Mouse (Mus musculus): Measurements from ENCODE around the gene Mup20. TPM values are rescaled to one million over a fixed set of nuclear protein-coding genes. Genes with fewer than 3 reads are reported as not detected.
"Not testable (repeated sequence)": the region's sequence is repeated elsewhere in the genome, so short reads cannot be mapped to it uniquely, and the experiment has no call there.

Mup20 gene
- polyA plus RNA-seq, 2 experiments = not detected

DNA sequence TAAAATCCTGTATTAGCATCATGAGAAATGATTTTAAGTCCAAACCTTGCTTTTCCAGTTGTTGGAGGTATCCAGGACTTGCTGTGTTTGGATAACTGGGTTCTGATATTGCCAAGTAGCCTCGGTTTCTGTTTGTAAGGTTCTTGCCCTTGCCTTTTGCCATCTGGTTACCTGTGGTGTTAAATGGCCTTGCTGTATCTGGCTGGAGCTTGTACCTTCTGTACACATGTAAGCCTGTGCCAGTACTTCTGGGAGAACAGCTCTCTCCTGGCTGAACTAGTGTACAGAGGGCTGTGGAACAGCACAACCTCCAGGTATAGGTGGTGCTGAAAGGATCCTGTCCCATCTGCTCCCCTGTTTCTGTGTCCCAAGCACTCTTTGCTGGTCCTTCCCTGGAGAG lies 27.7 kb downstream of the Mup20 start:
- ATAC-seq (ENCODE audit: low FRiP score, low read depth) (no peak), DNase-seq (ENCODE audit: low spot score) (no peak)
- Histone ChIP-seq H3K4me3 (replicated peaks; ENCODE audit: low read length) (no peak overlapping the region), H3K27ac (replicated peaks; ENCODE audit: low read depth, low read length) (no peak overlapping the region), H3K9me3 (ENCODE audit: control insufficient read depth, low read length) (no peaks in the 10 kb centered on the region), H3K27me3 (ENCODE audit: control insufficient read depth, insufficient read depth, low read length) (no peaks in the 10 kb centered on the region), H3K4me2 (replicated peaks; ENCODE audit: low read depth, low read length, severe bottlenecking) (no peak overlapping the region), H3K4me1 (ENCODE audit: control insufficient read depth, insufficient read depth, low read length) (no peaks in the 10 kb centered on the region), H3K9ac (ENCODE audit: low read depth, low read length, severe bottlenecking) (no peak overlapping the region), H3K36me3 (ENCODE audit: control insufficient read depth, insufficient read depth, low read length) (no peaks in the 10 kb centered on the region)
- no peak for TF ChIP-seq POLR2A (IDR thresholded peaks at IDR 0.05; ENCODE audit: borderline replicate concordance, extremely low read depth, insufficient read depth, insufficient read length)
- 74% methylated on average over 1 of the region's 1 CpGs for WGBS

GRCm38 (mm10) chr4:62024256-62024959 lies 29.6 kb downstream of the Mup20 start:
- no peak overlapping the region for H3K9ac ChIP-seq (ENCODE audit: low read depth, low read length, severe bottlenecking)
- no peak for DNase-seq (ENCODE audit: low spot score)
- 74% methylated on average over 2 of the region's 2 CpGs for WGBS
- no peaks in the 10 kb centered on the region for H3K36me3 ChIP-seq (ENCODE audit: control insufficient read depth, insufficient read depth, low read length)
- no peak overlapping the region for H3K4me3 ChIP-seq (replicated peaks; ENCODE audit: low read length)
- H3K4me1 ChIP-seq (ENCODE audit: control insufficient read depth, insufficient read depth, low read length) = no peaks in the 10 kb centered on the region
- no peak for TF ChIP-seq POLR2A (IDR thresholded peaks at IDR 0.05; ENCODE audit: borderline replicate concordance, extremely low read depth, insufficient read depth, insufficient read length)
- no peak for ATAC-seq (ENCODE audit: low FRiP score, low read depth)
- no peaks in the 10 kb centered on the region for H3K9me3 ChIP-seq (ENCODE audit: control insufficient read depth, low read length)
- H3K27ac ChIP-seq (replicated peaks; ENCODE audit: low read depth, low read length) = no peak overlapping the region
- H3K27me3 ChIP-seq (ENCODE audit: control insufficient read depth, insufficient read depth, low read length) = no peaks in the 10 kb centered on the region
- no peak overlapping the region for H3K4me2 ChIP-seq (replicated peaks; ENCODE audit: low read depth, low read length, severe bottlenecking)

GRCm38 (mm10) chr4:62023646-62024045 lies 30.3 kb downstream of the Mup20 start:
- no peak overlapping the region for H3K9ac ChIP-seq (ENCODE audit: low read depth, low read length, severe bottlenecking)
- WGBS = 90% methylated on average over 4 of the region's 4 CpGs
- H3K4me2 ChIP-seq (replicated peaks; ENCODE audit: low read depth, low read length, severe bottlenecking) = no peak overlapping the region
- TF ChIP-seq POLR2A (IDR thresholded peaks at IDR 0.05; ENCODE audit: borderline replicate concordance, extremely low read depth, insufficient read depth, insufficient read length) = no peak
- H3K4me3 ChIP-seq (replicated peaks; ENCODE audit: low read length) = no peak overlapping the region
- no peaks in the 10 kb centered on the region for H3K4me1 ChIP-seq (ENCODE audit: control insufficient read depth, insufficient read depth, low read length)
- DNase-seq (ENCODE audit: low spot score) = no peak
- H3K27me3 ChIP-seq (ENCODE audit: control insufficient read depth, insufficient read depth, low read length) = no peaks in the 10 kb centered on the region
- H3K27ac ChIP-seq (replicated peaks; ENCODE audit: low read depth, low read length) = no peak overlapping the region
- no peaks in the 10 kb centered on the region for H3K9me3 ChIP-seq (ENCODE audit: control insufficient read depth, low read length)
- ATAC-seq (ENCODE audit: low FRiP score, low read depth) = no peak
- H3K36me3 ChIP-seq (ENCODE audit: control insufficient read depth, insufficient read depth, low read length) = no peaks in the 10 kb centered on the region

DNA sequence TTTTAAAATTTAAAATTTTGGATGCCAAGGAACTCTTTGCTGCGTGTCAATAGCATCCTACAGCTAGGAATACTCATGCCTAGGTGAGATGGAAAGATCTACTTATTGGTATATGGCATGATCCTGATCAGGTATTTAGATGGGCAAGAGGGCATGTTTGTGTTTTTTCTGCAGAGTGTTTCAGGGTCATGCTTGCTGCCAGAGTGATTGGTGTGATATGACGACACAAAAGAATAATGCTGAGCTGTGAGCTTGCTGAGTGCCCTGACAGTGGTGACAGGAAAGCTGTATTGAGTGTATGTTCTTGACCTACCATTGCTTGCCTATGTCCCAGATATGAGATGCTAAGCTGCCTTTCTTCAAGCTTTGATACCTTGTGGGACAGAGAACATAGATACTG lies 30.8 kb downstream of the Mup20 start:
- Histone ChIP-seq H3K36me3 (ENCODE audit: control insufficient read depth, insufficient read depth, low read length) (no peaks in the 10 kb centered on the region), H3K27me3 (ENCODE audit: control insufficient read depth, insufficient read depth, low read length) (no peaks in the 10 kb centered on the region), H3K4me1 (ENCODE audit: control insufficient read depth, insufficient read depth, low read length) (no peaks in the 10 kb centered on the region), H3K9me3 (ENCODE audit: control insufficient read depth, low read length) (no peaks in the 10 kb centered on the region), H3K9ac (ENCODE audit: low read depth, low read length, severe bottlenecking) (no peak overlapping the region), H3K4me2 (replicated peaks; ENCODE audit: low read depth, low read length, severe bottlenecking) (no peak overlapping the region), H3K4me3 (replicated peaks; ENCODE audit: low read length) (no peak overlapping the region), H3K27ac (replicated peaks; ENCODE audit: low read depth, low read length) (no peak overlapping the region)
- TF ChIP-seq POLR2A (IDR thresholded peaks at IDR 0.05; ENCODE audit: borderline replicate concordance, extremely low read depth, insufficient read depth, insufficient read length) = no peak
- DNase-seq (ENCODE audit: low spot score) (no peak), ATAC-seq (ENCODE audit: low FRiP score, low read depth) (no peak)
- 87% methylated on average over 2 of the region's 2 CpGs for WGBS

DNA sequence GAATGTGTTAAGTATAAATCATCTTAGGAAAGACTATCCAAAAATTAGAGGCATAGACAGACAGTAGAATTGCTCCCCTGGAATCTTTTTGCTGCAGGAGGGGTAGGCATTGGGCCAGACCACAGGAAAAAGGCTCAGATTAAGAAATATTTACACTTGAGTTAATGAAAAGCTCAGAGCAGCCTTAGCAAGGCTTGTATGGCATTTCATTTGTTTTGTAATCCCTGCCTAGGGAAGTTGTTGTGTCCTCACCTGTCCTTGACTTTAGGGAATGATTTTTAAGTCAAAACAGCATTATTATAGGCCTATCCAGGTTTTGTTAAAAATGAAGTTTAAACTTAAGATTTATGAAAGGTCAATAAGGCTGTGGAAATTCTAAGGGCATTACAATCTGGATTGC lies 33.4 kb downstream of the Mup20 start:
- not testable (repeated sequence) for H3K36me3 ChIP-seq (ENCODE audit: control insufficient read depth, insufficient read depth, low read length); H3K4me1 ChIP-seq (ENCODE audit: control insufficient read depth, insufficient read depth, low read length); ATAC-seq (ENCODE audit: low FRiP score, low read depth); DNase-seq (ENCODE audit: low spot score); H3K4me2 ChIP-seq (replicated peaks; ENCODE audit: low read depth, low read length, severe bottlenecking); H3K27me3 ChIP-seq (ENCODE audit: control insufficient read depth, insufficient read depth, low read length); H3K9ac ChIP-seq (ENCODE audit: low read depth, low read length, severe bottlenecking); H3K27ac ChIP-seq (replicated peaks; ENCODE audit: low read depth, low read length); H3K9me3 ChIP-seq (ENCODE audit: control insufficient read depth, low read length); H3K4me3 ChIP-seq (replicated peaks; ENCODE audit: low read length)

Other genes starting within 250 kb of the Mup20 start
- not detected in 2 replicates for gene Mup5, start 218.9 kb downstream of the Mup20 start, polyA plus RNA-seq (2012; rRNA removed)
- gene Mup5, start 218.9 kb downstream of the Mup20 start, polyA plus RNA-seq (2014; fragmentation: Nextera tagmentation; extraction: Ambion mirVana) = not detected in 2 replicates
- gene Mup3, start 33.2 kb upstream of the Mup20 start, polyA plus RNA-seq (2012; rRNA removed) = not detected in 2 replicates
- not detected in 2 replicates for gene Mup3, start 33.2 kb upstream of the Mup20 start, polyA plus RNA-seq (2014; fragmentation: Nextera tagmentation; extraction: Ambion mirVana)
- gene Mup21, start 96.7 kb upstream of the Mup20 start, polyA plus RNA-seq (2012; rRNA removed) = not detected in 2 replicates
- not detected in 2 replicates for gene Mup21, start 96.7 kb upstream of the Mup20 start, polyA plus RNA-seq (2014; fragmentation: Nextera tagmentation; extraction: Ambion mirVana)
- 6.2 and 7.2 TPM in 2 replicates for gene Zfp37, start 176.9 kb upstream of the Mup20 start, polyA plus RNA-seq (2012; rRNA removed)
- 9.5 and 12.0 TPM in 2 replicates for gene Zfp37, start 176.9 kb upstream of the Mup20 start, polyA plus RNA-seq (2014; fragmentation: Nextera tagmentation; extraction: Ambion mirVana)
- gene Slc31a2, start 208.4 kb upstream of the Mup20 start, polyA plus RNA-seq (2012; rRNA removed) = 14.4 and 15.8 TPM in 2 replicates
- gene Slc31a2, start 208.4 kb upstream of the Mup20 start, polyA plus RNA-seq (2014; fragmentation: Nextera tagmentation; extraction: Ambion mirVana) = 15.2 and 15.6 TPM in 2 replicates